Mouse (Mus musculus) midbrain, embryonic 13.5 days (tissue): ENCODE results near the gene Dlgap3. TPM values are rescaled to one million over a fixed set of nuclear protein-coding genes. Genes with fewer than 3 reads are reported as not detected.
A peak's percentile ranks its signal among the peaks of the same experiment; 100 is the strongest.

Experiments
- ATAC-seq: fragments of 200-750 bp; cut with Nextera tagmentation; 2 replicates; pipeline ENCODE4 v1.8.0; 2017; ENCODE audit warnings: mild to moderate bottlenecking, moderate TSS enrichment, moderate library complexity
- H3K27ac ChIP-seq: fragments of 300-500 bp; sonication (generic); 2 replicates; pipeline ENCODE4 v1.5.1; 2015; ENCODE audit warnings: inconsistent platforms, mild to moderate bottlenecking, moderate library complexity
- H3K27me3 ChIP-seq: fragments of 300-500 bp; sonication (generic); 2 replicates; pipeline ENCODE4 v1.6.1; 2015; ENCODE audit warnings: mild to moderate bottlenecking, inconsistent platforms
- H3K36me3 ChIP-seq: fragments of 300-500 bp; sonication (generic); 2 replicates; pipeline ENCODE4 v1.6.1; 2015; ENCODE audit warnings: mild to moderate bottlenecking, inconsistent platforms
- H3K4me1 ChIP-seq: fragments of 300-500 bp; sonication (generic); replicated peaks from 2 replicates; pipeline ENCODE4 v1.6.1; 2015; ENCODE audit warnings: inconsistent platforms
- H3K4me2 ChIP-seq: fragments of 300-500 bp; sonication (generic); replicated peaks from 2 replicates; pipeline ENCODE4 v1.6.1; 2015; ENCODE audit warnings: moderate library complexity, mild to moderate bottlenecking, inconsistent platforms
- H3K4me3 ChIP-seq: fragments of 300-500 bp; sonication (generic); replicated peaks from 2 replicates; pipeline ENCODE4 v1.5.1; 2015; ENCODE audit warnings: mild to moderate bottlenecking, inconsistent platforms
- H3K9ac ChIP-seq: fragments of 300-500 bp; sonication (generic); replicated peaks from 2 replicates; pipeline ENCODE4 v1.6.1; 2015; ENCODE audit warnings: mild to moderate bottlenecking, inconsistent platforms
- H3K9me3 ChIP-seq: fragments of 300-500 bp; sonication (generic); 2 replicates; pipeline ENCODE4 v1.6.1; 2016; ENCODE audit warnings: mild to moderate bottlenecking, inconsistent platforms
- WGBS: fragments of 180-500 bp; shearing (Covaris S2); methylation state at CpG from one replicate; pipeline ENCODE4 v1.1.7; 2015; 5-methylcytosine and 5-hydroxymethylcytosine counted together
- polyA plus RNA-seq: library from polyadenylated mRNA; unstranded; fragments of >200 nt; fragmentation: Nextera tagmentation; extraction: Ambion mirVana; gene quantifications from 2 replicates; pipeline ENCODE4 v1.2.1, GENCODE M21; 2015

Gene Dlgap3
- 7.2 and 10.1 TPM in 2 replicates for polyA plus RNA-seq

- Histone ChIP-seq H3K36me3 (no peaks in the 10 kb centered on the region), H3K27ac (peak within 1 kb of the TSS; percentile 81), H3K4me1 (peaks cover 52% of the 10 kb centered on the region), H3K4me2 (peak within 1 kb of the TSS; percentile 96), H3K4me3 (peak within 1 kb of the TSS; percentile 71), H3K9me3 (no peaks in the 10 kb centered on the region), H3K27me3 (peaks cover 28% of the 10 kb centered on the region), H3K9ac (peak within 1 kb of the TSS; percentile 91)
- WGBS: 0% methylated on average over 51 of the region's 67 CpGs
- peak; percentile 63 for ATAC-seq
Measured at GRCm38 (mm10) chr4:127168914-127169345, at the start of gene Dlgap3. Gene Dlgap3 (plus strand): TSS chr4:127169204.

- H3K4me3 ChIP-seq: no peak within 1 kb of the TSS
- H3K9ac ChIP-seq: no peak within 1 kb of the TSS
- H3K36me3 ChIP-seq: peaks cover 17% of the 10 kb centered on the region; the same call in 1 of the 2 replicates
- H3K27me3 ChIP-seq: no peaks in the 10 kb centered on the region
- H3K4me1 ChIP-seq: peaks cover 13% of the 10 kb centered on the region
- 94% methylated on average over 5 of the region's 5 CpGs for WGBS
- no peak within 1 kb of the TSS for H3K27ac ChIP-seq
- H3K4me2 ChIP-seq: no peak within 1 kb of the TSS
- no peak for ATAC-seq
- no peaks in the 10 kb centered on the region for H3K9me3 ChIP-seq
Measured at GRCm38 (mm10) chr4:127123391-127123790, 45.6 kb upstream of the Dlgap3 start, which contains the start of gene Tmem35b. Gene Tmem35b (plus strand): TSS chr4:127123691.

- Histone ChIP-seq H3K27me3 (no peaks in the 10 kb centered on the region), H3K4me2 (no peak overlapping the region), H3K9ac (no peak overlapping the region), H3K4me1 (peaks cover 13% of the 10 kb centered on the region), H3K36me3 (peaks cover 22% of the 10 kb centered on the region), H3K27ac (no peak overlapping the region), H3K9me3 (no peaks in the 10 kb centered on the region), H3K4me3 (no peak overlapping the region)
- no peak for ATAC-seq
- WGBS: 90% methylated on average over 1 of the region's 1 CpGs
Measured at GRCm38 (mm10) chr4:127124331-127124730, 44.7 kb upstream of the Dlgap3 start.

GRCm38 (mm10) chr4:127125834-127126463, 43.1 kb upstream of the Dlgap3 start:
- H3K27ac ChIP-seq: peak overlapping the region; percentile 65
- no peaks in the 10 kb centered on the region for H3K9me3 ChIP-seq
- ATAC-seq: peak; percentile 95
- peak overlapping the region; percentile 66 for H3K4me3 ChIP-seq
- H3K36me3 ChIP-seq: peaks cover 20% of the 10 kb centered on the region
- no peaks in the 10 kb centered on the region for H3K27me3 ChIP-seq
- H3K4me2 ChIP-seq: peak overlapping the region; percentile 78
- 1% methylated on average over 35 of the region's 35 CpGs for WGBS
- H3K4me1 ChIP-seq: peaks cover 13% of the 10 kb centered on the region
- peak overlapping the region; percentile 82 for H3K9ac ChIP-seq

GRCm38 (mm10) chr4:127134687-127135086, 34.3 kb upstream of the Dlgap3 start:
- no peaks in the 10 kb centered on the region for H3K36me3 ChIP-seq
- no peaks in the 10 kb centered on the region for H3K27me3 ChIP-seq
- WGBS: 57% methylated on average over 1 of the region's 1 CpGs
- H3K4me3 ChIP-seq: no peak overlapping the region
- no peak overlapping the region for H3K27ac ChIP-seq
- no peak for ATAC-seq
- H3K9ac ChIP-seq: no peak overlapping the region
- H3K4me1 ChIP-seq: peaks cover 6% of the 10 kb centered on the region; the same call in 1 of the 2 replicates
- no peak overlapping the region for H3K4me2 ChIP-seq
- H3K9me3 ChIP-seq: no peaks in the 10 kb centered on the region

DNA sequence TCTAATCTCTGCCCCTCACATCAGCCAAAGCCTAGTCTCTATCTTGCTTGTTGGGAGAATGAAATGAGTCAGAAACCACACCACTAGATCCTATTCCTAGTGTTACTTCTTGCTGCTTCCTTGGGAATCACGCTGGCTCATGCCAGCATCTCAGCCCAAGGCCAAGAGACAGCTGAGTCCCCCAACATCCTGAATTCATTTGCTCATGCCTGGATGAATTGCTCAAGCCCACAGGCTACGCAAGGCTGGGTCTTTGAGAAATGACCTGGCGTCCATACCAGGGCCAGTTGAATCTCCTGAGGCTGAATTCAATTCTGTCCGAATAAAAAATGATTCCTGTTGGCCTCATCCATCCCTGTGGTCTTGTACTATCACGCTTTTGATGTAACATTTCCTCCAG, 31.4 kb upstream of the Dlgap3 start:
- H3K27me3 ChIP-seq: no peaks in the 10 kb centered on the region
- H3K4me1 ChIP-seq: peaks cover 6% of the 10 kb centered on the region; the same call in 1 of the 2 replicates
- ATAC-seq: no peak
- 88% methylated on average over 5 of the region's 5 CpGs for WGBS
- H3K9ac ChIP-seq: no peak overlapping the region
- H3K9me3 ChIP-seq: no peaks in the 10 kb centered on the region
- H3K4me3 ChIP-seq: no peak overlapping the region
- H3K36me3 ChIP-seq: no peaks in the 10 kb centered on the region
- no peak overlapping the region for H3K27ac ChIP-seq
- H3K4me2 ChIP-seq: no peak overlapping the region

GRCm38 (mm10) chr4:127138486-127138885, 30.5 kb upstream of the Dlgap3 start:
- ATAC-seq: no peak

GRCm38 (mm10) chr4:127150031-127150430, 19.0 kb upstream of the Dlgap3 start:
- Histone ChIP-seq H3K4me1 (no peaks in the 10 kb centered on the region), H3K27ac (no peak overlapping the region), H3K36me3 (no peaks in the 10 kb centered on the region), H3K4me2 (no peak overlapping the region), H3K4me3 (no peak overlapping the region), H3K27me3 (no peaks in the 10 kb centered on the region), H3K9me3 (no peaks in the 10 kb centered on the region), H3K9ac (no peak overlapping the region)
- WGBS: 85% methylated on average over 13 of the region's 13 CpGs
- no peak for ATAC-seq

More at GRCm38 (mm10) chr4:127138486-127138885, 30.5 kb upstream of the Dlgap3 start:
- Histone ChIP-seq H3K27me3 (no peaks in the 10 kb centered on the region), H3K27ac (no peak overlapping the region), H3K4me2 (no peak overlapping the region), H3K36me3 (no peaks in the 10 kb centered on the region), H3K9me3 (no peaks in the 10 kb centered on the region), H3K4me1 (peaks cover 6% of the 10 kb centered on the region; the same call in 1 of the 2 replicates), H3K9ac (no peak overlapping the region), H3K4me3 (no peak overlapping the region)
- 30% methylated on average over 6 of the region's 6 CpGs for WGBS

- 65% methylated on average over 1 of the region's 1 CpGs for WGBS
- Histone ChIP-seq H3K36me3 (no peaks in the 10 kb centered on the region), H3K9me3 (no peaks in the 10 kb centered on the region), H3K27ac (no peak overlapping the region), H3K4me1 (no peaks in the 10 kb centered on the region), H3K27me3 (no peaks in the 10 kb centered on the region), H3K4me2 (no peak overlapping the region), H3K4me3 (no peak overlapping the region), H3K9ac (no peak overlapping the region)
- ATAC-seq: no peak
Measured at GRCm38 (mm10) chr4:127153345-127153744, 15.7 kb upstream of the Dlgap3 start.

DNA sequence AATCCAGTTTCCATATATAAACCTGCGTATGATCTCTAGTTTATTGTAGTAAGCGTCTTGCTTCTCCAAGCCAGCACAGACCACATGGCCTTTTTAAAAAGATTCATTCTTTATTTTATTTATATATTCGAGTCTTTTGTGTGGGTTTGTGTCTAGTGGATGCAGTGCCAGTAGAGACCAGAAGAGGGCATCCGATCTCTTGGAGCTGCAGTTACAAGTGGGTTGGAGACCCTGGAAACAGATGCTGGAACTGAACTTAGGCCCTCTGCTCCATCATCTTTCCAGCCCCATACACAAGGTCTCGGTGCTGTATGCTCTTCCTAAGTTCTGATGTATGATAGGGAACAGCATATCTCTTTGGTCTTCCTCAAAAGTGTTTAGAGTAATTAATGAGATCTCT, 13.2 kb upstream of the Dlgap3 start:
- H3K27ac ChIP-seq: no peak overlapping the region
- no peak overlapping the region for H3K9ac ChIP-seq
- no peak for ATAC-seq
- no peak overlapping the region for H3K4me3 ChIP-seq
- no peaks in the 10 kb centered on the region for H3K36me3 ChIP-seq
- H3K9me3 ChIP-seq: no peaks in the 10 kb centered on the region
- H3K4me1 ChIP-seq: no peaks in the 10 kb centered on the region
- WGBS: 60% methylated on average over 5 of the region's 5 CpGs
- no peak overlapping the region for H3K4me2 ChIP-seq
- H3K27me3 ChIP-seq: no peaks in the 10 kb centered on the region

- no peaks in the 10 kb centered on the region for H3K4me1 ChIP-seq
- H3K27ac ChIP-seq: no peak overlapping the region
- no peak overlapping the region for H3K9ac ChIP-seq
- H3K36me3 ChIP-seq: no peaks in the 10 kb centered on the region
- H3K27me3 ChIP-seq: no peaks in the 10 kb centered on the region
- WGBS: 92% methylated on average over 4 of the region's 4 CpGs
- H3K4me2 ChIP-seq: no peak overlapping the region
- no peak overlapping the region for H3K4me3 ChIP-seq
- no peak for ATAC-seq
- no peaks in the 10 kb centered on the region for H3K9me3 ChIP-seq
Measured at GRCm38 (mm10) chr4:127157746-127158145, 11.3 kb upstream of the Dlgap3 start.

- Histone ChIP-seq H3K4me2 (no peak overlapping the region), H3K9ac (no peak overlapping the region), H3K4me1 (peaks cover 10% of the 10 kb centered on the region), H3K36me3 (no peaks in the 10 kb centered on the region), H3K27ac (no peak overlapping the region), H3K9me3 (no peaks in the 10 kb centered on the region), H3K4me3 (no peak overlapping the region), H3K27me3 (peaks cover 18% of the 10 kb centered on the region)
- no peak for ATAC-seq
- 75% methylated on average over 8 of the region's 8 CpGs for WGBS
Measured at GRCm38 (mm10) chr4:127163926-127164325, 5.1 kb upstream of the Dlgap3 start.

DNA sequence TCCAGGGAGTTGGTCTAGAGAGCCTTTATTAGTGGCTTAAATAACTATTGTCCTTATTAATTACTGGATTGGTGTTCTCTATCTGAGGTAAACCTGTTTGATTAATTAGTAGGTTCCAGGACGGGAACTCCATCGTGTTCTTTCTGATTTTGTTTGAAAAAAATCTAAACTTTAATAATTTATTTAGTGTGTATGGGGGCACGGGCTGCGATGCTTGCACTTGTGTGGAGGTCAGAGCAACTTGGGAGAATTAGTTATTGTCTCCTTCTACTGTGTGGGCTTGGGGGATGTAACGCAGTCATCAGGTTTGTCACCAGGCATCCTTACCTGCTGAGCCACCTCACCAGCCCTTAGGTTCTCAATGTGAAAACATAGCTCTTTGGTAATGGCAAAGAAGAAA, 1.9 kb upstream of the Dlgap3 start:
- Histone ChIP-seq H3K9me3 (no peaks in the 10 kb centered on the region), H3K4me3 (no peak overlapping the region), H3K4me1 (peaks cover 37% of the 10 kb centered on the region), H3K36me3 (no peaks in the 10 kb centered on the region), H3K27me3 (peaks cover 29% of the 10 kb centered on the region), H3K9ac (no peak overlapping the region), H3K27ac (no peak overlapping the region), H3K4me2 (no peak overlapping the region)
- no peak for ATAC-seq
- WGBS: 72% methylated on average over 5 of the region's 5 CpGs
